In the genomic region with DNA sequence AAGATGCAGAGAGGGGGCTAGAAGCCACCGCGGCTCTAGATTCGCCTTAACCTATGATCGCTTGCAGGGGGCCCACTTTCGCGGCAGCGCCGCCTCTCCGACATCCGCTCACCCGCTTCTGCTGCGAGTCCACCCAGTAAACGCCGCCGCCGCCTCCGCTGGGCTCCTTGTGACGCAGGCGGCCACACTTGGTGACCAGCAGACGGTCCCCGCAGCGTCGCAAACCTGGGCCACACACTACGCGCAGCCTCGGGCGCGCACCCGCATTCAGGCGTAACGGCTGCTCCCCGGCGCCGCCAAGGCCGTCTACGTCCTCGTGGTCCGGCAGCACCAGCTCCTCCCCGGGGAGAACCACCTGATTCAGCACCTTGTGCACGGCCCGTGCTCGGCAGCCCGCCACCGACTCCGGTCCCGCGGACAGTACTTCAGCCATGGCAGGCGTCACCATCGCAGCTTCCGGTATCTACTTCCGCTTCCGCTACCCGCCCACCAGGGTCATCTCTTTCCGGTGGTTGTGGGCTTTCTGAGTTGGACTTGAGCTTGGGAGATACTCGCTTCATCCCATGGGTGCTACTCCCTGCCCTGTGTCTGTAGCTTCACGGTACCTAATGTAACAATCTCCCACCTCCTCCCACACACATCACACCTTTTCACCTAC, we compare ENCODE assay signal across 8 mouse cellular contexts. TPM values are rescaled to one million over a fixed set of nuclear protein-coding genes. Genes with fewer than 3 reads are reported as not detected.
DNase-seq lines count a peak whose midpoint lies in the region; ATAC-seq and TF ChIP-seq lines count a peak whose summit lies in the region.

No protein-coding gene starts in this region.

- H3K4me1 ChIP-seq in heart, embryonic 11.5 days (ENCODE audit: control insufficient read depth, insufficient read depth, low read length), result peaks cover 13% of the 10 kb centered on the region
- peaks cover 16% of the 10 kb centered on the region for H3K4me1 ChIP-seq in kidney, embryonic 15.5 days

- peak overlapping the region; percentile 89 for H3K27ac ChIP-seq in heart, embryonic 11.5 days (ENCODE audit: low read depth, low read length)
- H3K27ac ChIP-seq in kidney, embryonic 15.5 days, result peak overlapping the region; percentile 95

- TF ChIP-seq POLR2A in brain, embryonic 14.5 days (IDR thresholded peaks at IDR 0.05; ENCODE audit: borderline replicate concordance, extremely low read depth, insufficient read depth, insufficient read length, poor library complexity, severe bottlenecking), result peak; percentile 39; the same call in 1 of the 2 replicates

- H3K36me3 ChIP-seq in C2C12 (ENCODE audit: control insufficient read depth, insufficient read depth), result peaks cover 25% of the 10 kb centered on the region
- peaks cover 11% of the 10 kb centered on the region; the same call in 1 of the 2 replicates for H3K36me3 ChIP-seq in heart, embryonic 11.5 days (ENCODE audit: control insufficient read depth, insufficient read depth, low read length)
- H3K36me3 ChIP-seq in kidney, embryonic 15.5 days, result peaks cover 32% of the 10 kb centered on the region

- H3K79me3 ChIP-seq in C2C12 (ENCODE audit: low read depth), result peaks cover 9% of the 10 kb centered on the region

- H3K79me2 ChIP-seq in C2C12 (ENCODE audit: control insufficient read depth, insufficient read depth), result peaks cover 28% of the 10 kb centered on the region

- peak; percentile 91 for DNase-seq in brain, embryonic 14.5 days (ENCODE audit: low read depth)
- peak; percentile 82 for DNase-seq in liver
- DNase-seq in monocyte, adult 2 months (ENCODE audit: low read depth in 1 of 2, low spot score in 2 of 2), result peak; percentile 52 to 72
- DNase-seq in spleen, postnatal 14 days (ENCODE audit: low spot score in 2 of 2), result peak; percentile 56 to 72

- no peaks in the 10 kb centered on the region for H3K27me3 ChIP-seq in C2C12 (ENCODE audit: control insufficient read depth, insufficient read depth, insufficient read length)
- peaks cover 9% of the 10 kb centered on the region for H3K27me3 ChIP-seq in heart, embryonic 11.5 days (ENCODE audit: control insufficient read depth, insufficient read depth, low read length)
- H3K27me3 ChIP-seq in kidney, embryonic 15.5 days, result peaks cover 27% of the 10 kb centered on the region

- H3K4me3 ChIP-seq in C2C12 (ENCODE audit: insufficient read depth, poor library complexity, severe bottlenecking), result peak overlapping the region; percentile 69
- peak overlapping the region; percentile 81 for H3K4me3 ChIP-seq in heart, embryonic 11.5 days (ENCODE audit: low read depth, low read length)
- H3K4me3 ChIP-seq in kidney, embryonic 15.5 days (replicated peaks), result peak overlapping the region; percentile 90

- H3ac ChIP-seq in C2C12 (ENCODE audit: control insufficient read depth, insufficient read length, low read depth), result peak overlapping the region; percentile 80

- H3K9ac ChIP-seq in heart, embryonic 11.5 days (ENCODE audit: low read depth, low read length), result peak overlapping the region; percentile 91
- peak overlapping the region; percentile 88 for H3K9ac ChIP-seq in kidney, embryonic 15.5 days

- H3K4me2 ChIP-seq in heart, embryonic 11.5 days, result peak overlapping the region; percentile 72
- H3K4me2 ChIP-seq in kidney, embryonic 15.5 days, result peak overlapping the region; percentile 67

- TF ChIP-seq CTCF in C2C12 (IDR thresholded peaks at IDR 0.05; ENCODE audit: control insufficient read depth, insufficient read depth, insufficient read length), result no peak
- TF ChIP-seq CTCF in brain, embryonic 14.5 days (IDR thresholded peaks at IDR 0.05; ENCODE audit: borderline replicate concordance, extremely low read depth, insufficient read depth, insufficient read length), result no peak

- H3K9me3 ChIP-seq in heart, embryonic 11.5 days (replicated peaks; ENCODE audit: control insufficient read depth, low read length), result no peaks in the 10 kb centered on the region
- H3K9me3 ChIP-seq in kidney, embryonic 15.5 days (replicated peaks), result no peaks in the 10 kb centered on the region

- peak; percentile 91 for ATAC-seq in erythroblast, adult 5-6 weeks (replicated peaks; ENCODE audit: low FRiP score, poor library complexity, severe bottlenecking)
- peak; percentile 77 for ATAC-seq in heart, embryonic 11.5 days (replicated peaks; ENCODE audit: insufficient number of reproducible peaks, low FRiP score, low TSS enrichment)
- ATAC-seq in kidney, embryonic 15.5 days (replicated peaks; ENCODE audit: low FRiP score), result peak; percentile 88

- under 1% methylated on average over 56 of the region's 56 CpGs for WGBS in heart, embryonic 11.5 days (ENCODE audit: insufficient replicate concordance)
- under 1% methylated on average over 54 of the region's 56 CpGs for WGBS in kidney, embryonic 15.5 days

TF ChIP-seq in C2C12, 6 proteins besides CTCF, POLR2A, EP300 and RAD21:
- TF ChIP-seq CEBPB (IDR thresholded peaks at IDR 0.05; ENCODE audit: low read depth) (no peak), MYOD1 (IDR thresholded peaks at IDR 0.05; ENCODE audit: control insufficient read depth, insufficient read length, low read depth) (no peak), USF1 (IDR thresholded peaks at IDR 0.05; ENCODE audit: low read depth) (no peak), MAX (IDR thresholded peaks at IDR 0.05) (no peak), MYOG (IDR thresholded peaks at IDR 0.05; ENCODE audit: control insufficient read depth, extremely low read depth, insufficient read length) (no peak), FOSL1 (IDR thresholded peaks at IDR 0.05; ENCODE audit: insufficient read depth, low read length, poor library complexity, severe bottlenecking) (no peak)

RNA-seq across cellular contexts. Expression of gene Dcaf10, which starts 21.6 kb away (rescaled TPM):
- 10.8 TPM for polyA plus RNA-seq in C2C12 (2012; fragmentation: generic; extraction: Trizol)
- polyA plus RNA-seq in brain, embryonic 14.5 days (2012; rRNA removed), result 13.2 and 13.3 TPM in 2 replicates
- 19.0 and 30.4 TPM in 2 replicates for total RNA-seq in erythroblast, adult 5-6 weeks (2015; ENCODE audit: low replicate concordance)
- 23.7 and 32.5 TPM in 2 replicates for total RNA-seq in erythroblast, adult 5-6 weeks (2017; ENCODE audit: low replicate concordance)
- 10.6 and 12.4 TPM in 2 replicates for polyA plus RNA-seq in heart, embryonic 11.5 days (2014; fragmentation: Nextera tagmentation; extraction: Ambion mirVana)
- polyA plus RNA-seq in kidney, embryonic 15.5 days (2015; fragmentation: Nextera tagmentation; extraction: Ambion mirVana), result 10.8 and 11.6 TPM in 2 replicates

RNA-seq across cellular contexts. Expression of gene Exosc3, which starts 22.2 kb away (rescaled TPM):
- 55.3 TPM for polyA plus RNA-seq in C2C12 (2012; fragmentation: generic; extraction: Trizol)
- polyA plus RNA-seq in brain, embryonic 14.5 days (2012; rRNA removed), result 32.3 and 38.4 TPM in 2 replicates
- total RNA-seq in erythroblast, adult 5-6 weeks (2015; ENCODE audit: low replicate concordance), result 20.8 and 33.9 TPM in 2 replicates
- total RNA-seq in erythroblast, adult 5-6 weeks (2017; ENCODE audit: low replicate concordance), result 25.5 and 37.5 TPM in 2 replicates
- polyA plus RNA-seq in heart, embryonic 11.5 days (2014; fragmentation: Nextera tagmentation; extraction: Ambion mirVana), result 43.1 and 49.7 TPM in 2 replicates
- polyA plus RNA-seq in kidney, embryonic 15.5 days (2015; fragmentation: Nextera tagmentation; extraction: Ambion mirVana), result 90.6 and 96.0 TPM in 2 replicates

RNA-seq across cellular contexts. Expression of gene Trmt10b, which starts 23.4 kb away (rescaled TPM):
- polyA plus RNA-seq in C2C12 (2012; fragmentation: generic; extraction: Trizol), result 4.1 TPM
- 11.8 and 13.6 TPM in 2 replicates for polyA plus RNA-seq in brain, embryonic 14.5 days (2012; rRNA removed)
- total RNA-seq in erythroblast, adult 5-6 weeks (2015; ENCODE audit: low replicate concordance), result 9.0 and 10.7 TPM in 2 replicates
- 3.6 and 5.7 TPM in 2 replicates for total RNA-seq in erythroblast, adult 5-6 weeks (2017; ENCODE audit: low replicate concordance)
- polyA plus RNA-seq in heart, embryonic 11.5 days (2014; fragmentation: Nextera tagmentation; extraction: Ambion mirVana), result 13.3 and 14.0 TPM in 2 replicates
- polyA plus RNA-seq in kidney, embryonic 15.5 days (2015; fragmentation: Nextera tagmentation; extraction: Ambion mirVana), result 18.1 and 18.8 TPM in 2 replicates

Comparison
In these comparisons a context has a peak if more than half of its experiments do, and no peak if none do; other contexts are left out.
1. Peak in every context shown above with its lines: DNase-seq, ATAC-seq, H3K4me3 ChIP-seq and H3K27ac ChIP-seq.